13 mouse cellular contexts compared by ENCODE assay signal in genomic region chr16:74215791-74216190, GRCm38 (mm10).
DNase-seq lines count a peak whose midpoint lies in the region.
"Had no signal": no experiment of that assay in that cellular context is flagged by ENCODE, and none has a peak within 500 bp of the region (broad histone marks: within the 10 kb centered on the region; RNA-seq: fewer than 3 reads in every experiment).

No protein-coding gene starts in this region.

- DNase-seq in adrenal gland, postnatal 14 days = peak; percentile 18
- no peak for DNase-seq in adrenal gland, postnatal 10 days
- DNase-seq in gastrocnemius, postnatal 14 days = peak; percentile 8
- DNase-seq in gastrocnemius, adult 8-10 months (ENCODE audit: low spot score in 2 of 2) = no peak
- peak; percentile 31 for DNase-seq in kidney, postnatal 10 days
- no peak for DNase-seq in kidney, adult 8-10 months
- DNase-seq in thymus, postnatal 4 days = peak; percentile 6
- no peak for DNase-seq in thymus, postnatal 10 days (ENCODE audit: low spot score in 2 of 2)
- DNase-seq: lung, embryonic 14.5 days; lung, postnatal 14 days; right cerebral cortex, adult 18-20 months; spleen, adult 18-20 months; thymus, postnatal 25 days had no signal

- intact Hi-C loops in gastrocnemius, postnatal 14 days (cut with DNase I; ENCODE audit: low total_unique reads) = no loop called here

Comparison
In these comparisons a context has a peak if more than half of its experiments do, and no peak if none do; other contexts are left out.
1. DNase-seq: peak in adrenal gland, postnatal 14 days (single experiment), gastrocnemius, postnatal 14 days (single experiment), kidney, postnatal 10 days (single experiment) and thymus, postnatal 4 days (single experiment); none in adrenal gland, postnatal 10 days (single experiment), gastrocnemius, adult 8-10 months (0 of 2), kidney, adult 8-10 months (0 of 2) and thymus, postnatal 10 days (0 of 2).